Mouse (Mus musculus): Measurements from ENCODE around the gene Nos1ap. TPM values are rescaled to one million over a fixed set of nuclear protein-coding genes. Genes with fewer than 3 reads are reported as not detected.

The Nos1ap gene
- polyA plus RNA-seq, 1 experiment from 2014 or later: 7.6 TPM

GRCm38 (mm10) chr1:170368864-170369263 is 220.8 kb downstream of the Nos1ap start:
- ATAC-seq (no peak), DNase-seq (ENCODE audit: low read depth, low spot score) (no peak)
- H3K27me3 ChIP-seq: no peaks in the 10 kb centered on the region
- in situ Hi-C loops (cut with MboI; ENCODE audit: low pct_unique_long_range_greater_than_20kb): no loop called here
- ChIA-PET POLR2A (no interaction called here), CTCF (no interaction called here)
- TF ChIP-seq CTCF (IDR thresholded peaks at IDR 0.05): no peak

GRCm38 (mm10) chr1:170366981-170367700 is 222.5 kb downstream of the Nos1ap start:
- ChIA-PET CTCF (no interaction called here), POLR2A (no interaction called here)
- ATAC-seq: no peak
- in situ Hi-C loops (cut with MboI; ENCODE audit: low pct_unique_long_range_greater_than_20kb): no loop called here
- no peak for DNase-seq (ENCODE audit: low read depth, low spot score)
- no peaks in the 10 kb centered on the region for H3K27me3 ChIP-seq
- TF ChIP-seq CTCF (IDR thresholded peaks at IDR 0.05): no peak

GRCm38 (mm10) chr1:170363746-170364145 is 225.9 kb downstream of the Nos1ap start:
- in situ Hi-C loops (cut with MboI; ENCODE audit: low pct_unique_long_range_greater_than_20kb): no loop called here
- POLR2A ChIA-PET: no interaction called here
- no peaks in the 10 kb centered on the region for H3K27me3 ChIP-seq
- no peak for TF ChIP-seq CTCF (IDR thresholded peaks at IDR 0.05)
- CTCF ChIA-PET: interaction anchor here (1.2 to 1.5 kb wide), 2 partner anchors 12 to 14 kb away, joined by 5 read pairs; no protein-coding TSS in a partner anchor
- DNase-seq (ENCODE audit: low read depth, low spot score) (no peak), ATAC-seq (no peak)

- in situ Hi-C loops (cut with MboI; ENCODE audit: low pct_unique_long_range_greater_than_20kb): no loop called here
- ChIA-PET POLR2A (no interaction called here), CTCF (no interaction called here)
- no peaks in the 10 kb centered on the region for H3K27me3 ChIP-seq
- no peak for DNase-seq (ENCODE audit: low read depth, low spot score)
- no peak for ATAC-seq
- no peak for TF ChIP-seq CTCF (IDR thresholded peaks at IDR 0.05)
These were observed 229.3 kb downstream of the Nos1ap start for GRCm38 (mm10) chr1:170360183-170360915.

GRCm38 (mm10) chr1:170353335-170353734 is 236.3 kb downstream of the Nos1ap start:
- no peak for TF ChIP-seq CTCF (IDR thresholded peaks at IDR 0.05)
- ChIA-PET POLR2A (no interaction called here), CTCF (no interaction called here)
- in situ Hi-C loops (cut with MboI; ENCODE audit: low pct_unique_long_range_greater_than_20kb): no loop called here
- no peaks in the 10 kb centered on the region for H3K27me3 ChIP-seq
- ATAC-seq: no peak
- DNase-seq (ENCODE audit: low read depth, low spot score): no peak

- ChIA-PET POLR2A (no interaction called here), CTCF (interaction anchor here (1.6 to 1.7 kb wide), 2 partner anchors 12 to 262 kb away, joined by 3 to 5 read pairs; no protein-coding TSS in a partner anchor)
- ATAC-seq (no peak), DNase-seq (ENCODE audit: low read depth, low spot score) (no peak)
- in situ Hi-C loops (cut with MboI; ENCODE audit: low pct_unique_long_range_greater_than_20kb): no loop called here
- TF ChIP-seq CTCF (IDR thresholded peaks at IDR 0.05): no peak
- H3K27me3 ChIP-seq: no peaks in the 10 kb centered on the region
These were observed 238.6 kb downstream of the Nos1ap start for GRCm38 (mm10) chr1:170351080-170351479.

GRCm38 (mm10) chr1:170346266-170346665 is 243.4 kb downstream of the Nos1ap start:
- CTCF ChIA-PET: interaction anchor here (0.8 to 0.9 kb wide), 2 partner anchors 19 to 38 kb away, joined by 3 read pairs; no protein-coding TSS in a partner anchor

GRCm38 (mm10) chr1:170343906-170344305 is 245.8 kb downstream of the Nos1ap start:
- ATAC-seq (no peak), DNase-seq (ENCODE audit: low read depth, low spot score) (no peak)
- in situ Hi-C loops (cut with MboI; ENCODE audit: low pct_unique_long_range_greater_than_20kb): no loop called here
- ChIA-PET CTCF (no interaction called here), POLR2A (interaction anchor here (0.7 kb wide), 1 partner anchor 1093 kb away, joined by 4 read pairs; no protein-coding TSS in a partner anchor)
- TF ChIP-seq CTCF (IDR thresholded peaks at IDR 0.05): no peak
- no peaks in the 10 kb centered on the region for H3K27me3 ChIP-seq

More at GRCm38 (mm10) chr1:170346266-170346665, 243.4 kb downstream of the Nos1ap start:
- TF ChIP-seq CTCF (IDR thresholded peaks at IDR 0.05): no peak
- POLR2A ChIA-PET: no interaction called here
- no peaks in the 10 kb centered on the region for H3K27me3 ChIP-seq
- DNase-seq (ENCODE audit: low read depth, low spot score) (no peak), ATAC-seq (no peak)
- in situ Hi-C loops (cut with MboI; ENCODE audit: low pct_unique_long_range_greater_than_20kb): no loop called here

- no peak for TF ChIP-seq CTCF (IDR thresholded peaks at IDR 0.05)
- in situ Hi-C loops (cut with MboI; ENCODE audit: low pct_unique_long_range_greater_than_20kb): no loop called here
- no peaks in the 10 kb centered on the region for H3K27me3 ChIP-seq
- ChIA-PET POLR2A (no interaction called here), CTCF (no interaction called here)
- DNase-seq (ENCODE audit: low read depth, low spot score) (no peak), ATAC-seq (no peak)
These were observed 246.6 kb downstream of the Nos1ap start for GRCm38 (mm10) chr1:170343081-170343480.

GRCm38 (mm10) chr1:170339943-170340342 is 249.7 kb downstream of the Nos1ap start:
- DNase-seq (ENCODE audit: low read depth, low spot score) (no peak), ATAC-seq (no peak)
- TF ChIP-seq CTCF (IDR thresholded peaks at IDR 0.05): no peak
- ChIA-PET POLR2A (no interaction called here), CTCF (no interaction called here)
- in situ Hi-C loops (cut with MboI; ENCODE audit: low pct_unique_long_range_greater_than_20kb): no loop called here
- no peaks in the 10 kb centered on the region for H3K27me3 ChIP-seq

- in situ Hi-C loops (cut with MboI; ENCODE audit: low pct_unique_long_range_greater_than_20kb): no loop called here
- no peak for TF ChIP-seq CTCF (IDR thresholded peaks at IDR 0.05)
- CTCF ChIA-PET: no interaction called here
- POLR2A ChIA-PET: no interaction called here
- no peaks in the 10 kb centered on the region for H3K27me3 ChIP-seq
- ATAC-seq (no peak), DNase-seq (ENCODE audit: low read depth, low spot score) (no peak)
These were observed 256.9 kb downstream of the Nos1ap start for GRCm38 (mm10) chr1:170332775-170333174.
